Mouse (Mus musculus) testis, adult 2 months (tissue): ENCODE measurements around the gene Phf2.

ENCODE experiments used
- CTCF ChIP-seq: fragments of 200-500 bp; IDR thresholded peaks from 2 replicates; pipeline ENCODE4 v1.5.1; 2012; ENCODE audit warnings: low read depth, mild to moderate bottlenecking, inconsistent platforms, low read length, moderate library complexity; ENCODE audit not compliant: control insufficient read depth, insufficient read depth, insufficient replicate concordance
- POLR2A ChIP-seq: fragments of 200-500 bp; IDR thresholded peaks from 2 replicates; pipeline ENCODE4 v1.6.1; 2012; ENCODE audit warnings: low read depth, mild to moderate bottlenecking, inconsistent platforms, low read length, moderate library complexity; ENCODE audit not compliant: control insufficient read depth

DNA sequence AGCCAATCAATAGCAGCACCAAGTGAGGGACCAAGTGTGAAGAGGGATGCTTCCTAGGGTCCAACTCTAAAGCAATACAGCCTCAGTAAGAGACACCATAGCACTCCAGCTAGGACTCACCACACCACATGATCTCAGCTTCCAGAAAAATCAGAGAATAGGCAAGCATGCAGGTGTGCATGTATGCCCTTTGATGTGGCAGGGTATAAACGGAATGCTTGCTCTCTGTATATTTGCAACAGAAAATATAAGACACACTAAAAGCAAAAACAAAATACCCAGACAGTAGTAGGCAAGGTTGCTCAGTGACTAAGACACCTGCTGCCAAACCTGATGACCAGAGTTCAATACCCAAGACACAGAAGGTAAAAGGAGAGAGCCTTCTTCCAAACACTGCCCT is 27.4 kb downstream of the Phf2 start:
- no peak for TF ChIP-seq POLR2A
- TF ChIP-seq CTCF = no peak
